25 mouse cellular contexts compared by ENCODE assay signal in genomic region chr1:137814556-137814955, GRCm38 (mm10).
"Had no signal": no experiment of that assay in that cellular context is flagged by ENCODE, and none has a peak within 500 bp of the region (broad histone marks: within the 10 kb centered on the region; RNA-seq: fewer than 3 reads in every experiment).

No protein-coding gene starts in this region.

- ATAC-seq: hindbrain, postnatal 0 days; intestine, embryonic 16.5 days had no signal

- H3K36me3 ChIP-seq: heart, embryonic 13.5 days; heart, embryonic 15.5 days; hindbrain, embryonic 13.5 days; hindbrain, embryonic 15.5 days; kidney, embryonic 15.5 days; limb, embryonic 12.5 days; limb, embryonic 15.5 days had no signal

- DNase-seq: gastrocnemius, postnatal 14 days; gastrocnemius, postnatal 36 days; heart, adult 11 months; heart, adult 2 months; heart, postnatal 14 days; heart, postnatal 36 days; kidney, adult 11 months; kidney, adult 2 months; kidney, adult 9 months; kidney, postnatal 14 days; kidney, postnatal 36 days; layer of hippocampus, adult 9-11 months; layer of hippocampus, postnatal 36 days; left cerebral cortex, postnatal 4 days had no signal

- H3K9me3 ChIP-seq: heart, embryonic 13.5 days; heart, embryonic 15.5 days; hindbrain, embryonic 13.5 days; hindbrain, embryonic 15.5 days; kidney, embryonic 15.5 days; limb, embryonic 12.5 days; limb, embryonic 15.5 days had no signal

- H3K27ac ChIP-seq: heart, adult 2 months; heart, embryonic 13.5 days; heart, embryonic 15.5 days; hindbrain, embryonic 13.5 days; hindbrain, embryonic 15.5 days; hindbrain, postnatal 0 days; kidney, embryonic 15.5 days; kidney, postnatal 0 days; limb, embryonic 12.5 days; limb, embryonic 15.5 days had no signal

- H3K4me3 ChIP-seq: heart, adult 2 months; heart, embryonic 13.5 days; heart, embryonic 15.5 days; hindbrain, embryonic 13.5 days; hindbrain, embryonic 15.5 days; kidney, embryonic 15.5 days; limb, embryonic 12.5 days; limb, embryonic 15.5 days had no signal

- H3K9ac ChIP-seq: heart, embryonic 13.5 days; heart, embryonic 15.5 days; hindbrain, embryonic 13.5 days; hindbrain, embryonic 15.5 days; kidney, embryonic 15.5 days; limb, embryonic 12.5 days; limb, embryonic 15.5 days had no signal

- H3K4me1 ChIP-seq: heart, embryonic 13.5 days; heart, embryonic 15.5 days; hindbrain, embryonic 13.5 days; hindbrain, embryonic 15.5 days; kidney, embryonic 15.5 days; limb, embryonic 15.5 days had no signal

- H3K27me3 ChIP-seq: heart, embryonic 13.5 days; heart, embryonic 15.5 days; hindbrain, embryonic 13.5 days; hindbrain, embryonic 15.5 days; kidney, embryonic 15.5 days; limb, embryonic 12.5 days; limb, embryonic 15.5 days had no signal

- H3K4me2 ChIP-seq: heart, embryonic 11.5 days; heart, embryonic 13.5 days; heart, embryonic 15.5 days; hindbrain, embryonic 13.5 days; hindbrain, embryonic 15.5 days; kidney, embryonic 15.5 days; limb, embryonic 12.5 days; limb, embryonic 15.5 days had no signal
